Mouse (Mus musculus) ES-Bruce4 (cell line): ENCODE measurements around the gene Stam2. TPM values are rescaled to one million over a fixed set of nuclear protein-coding genes. Genes with fewer than 3 reads are reported as not detected.

Source experiments
- H3K27ac ChIP-seq: 2 replicates; pipeline ENCODE4 v1.5.1; 2012; ENCODE audit warnings: low read length, inconsistent platforms; ENCODE audit not compliant: insufficient read depth
- H3K27me3 ChIP-seq: 2 replicates; pipeline ENCODE4 v1.6.1; 2012; ENCODE audit warnings: mild to moderate bottlenecking, low read length, inconsistent platforms; ENCODE audit not compliant: control insufficient read depth, poor library complexity, insufficient read depth, severe bottlenecking
- H3K36me3 ChIP-seq: 2 replicates; pipeline ENCODE4 v1.6.1; 2012; ENCODE audit warnings: inconsistent platforms, mild to moderate bottlenecking, low read length, moderate library complexity; ENCODE audit not compliant: control insufficient read depth, poor library complexity, insufficient read depth, severe bottlenecking
- H3K4me1 ChIP-seq: one replicate; pipeline ENCODE4 v1.8.1; 2011; ENCODE audit warnings: low read length; ENCODE audit not compliant: control insufficient read depth, insufficient read depth
- H3K4me3 ChIP-seq: 2 replicates; pipeline ENCODE4 v1.5.1; 2011; ENCODE audit warnings: low read depth, mild to moderate bottlenecking, low read length
- H3K9ac ChIP-seq: 2 replicates; pipeline ENCODE4 v1.6.1; 2012; ENCODE audit warnings: low read depth, mild to moderate bottlenecking, inconsistent platforms; ENCODE audit not compliant: poor library complexity, severe bottlenecking
- H3K9me3 ChIP-seq: replicated peaks from 2 replicates; pipeline ENCODE4 v1.6.1; 2012; ENCODE audit warnings: mild to moderate bottlenecking, low read length, inconsistent platforms; ENCODE audit not compliant: control insufficient read depth, poor library complexity, insufficient read depth, severe bottlenecking
- CTCF ChIP-seq: IDR thresholded peaks from one replicate; pipeline ENCODE4 v1.8.1; 2011; ENCODE audit warnings: low read depth, low read length
- EP300 ChIP-seq: IDR thresholded peaks from 2 replicates; pipeline ENCODE4 v1.6.1; 2011; ENCODE audit warnings: low read depth, low read length; ENCODE audit not compliant: insufficient read depth
- POLR2A ChIP-seq: IDR thresholded peaks from one replicate; pipeline ENCODE4 v1.8.1; 2011; ENCODE audit warnings: low read length; ENCODE audit not compliant: insufficient read depth
- polyA plus RNA-seq: library from polyadenylated mRNA; stranded (reverse); fragments of >200 nt; gene quantifications from 2 replicates; pipeline ENCODE4 v1.2.4, GENCODE M21; 2011; ENCODE audit warnings: low read depth; ENCODE audit not compliant: missing spikeins, insufficient read depth, insufficient read length

The Stam2 gene
- polyA plus RNA-seq, 1 experiment, result 37.9 TPM

- Histone ChIP-seq H3K9me3 (peaks cover 3% of the 10 kb centered on the region; the same call in 1 of the 2 replicates), H3K9ac (no peak overlapping the region), H3K4me3 (no peak overlapping the region), H3K27ac (no peak overlapping the region), H3K36me3 (no peaks in the 10 kb centered on the region), H3K27me3 (no peaks in the 10 kb centered on the region), H3K4me1 (no peaks in the 10 kb centered on the region)
- TF ChIP-seq CTCF (no peak), EP300 (no peak), POLR2A (no peak)
Observed at GRCm38 (mm10) chr2:52756691-52757090, 14.6 kb upstream of the Stam2 start.

DNA sequence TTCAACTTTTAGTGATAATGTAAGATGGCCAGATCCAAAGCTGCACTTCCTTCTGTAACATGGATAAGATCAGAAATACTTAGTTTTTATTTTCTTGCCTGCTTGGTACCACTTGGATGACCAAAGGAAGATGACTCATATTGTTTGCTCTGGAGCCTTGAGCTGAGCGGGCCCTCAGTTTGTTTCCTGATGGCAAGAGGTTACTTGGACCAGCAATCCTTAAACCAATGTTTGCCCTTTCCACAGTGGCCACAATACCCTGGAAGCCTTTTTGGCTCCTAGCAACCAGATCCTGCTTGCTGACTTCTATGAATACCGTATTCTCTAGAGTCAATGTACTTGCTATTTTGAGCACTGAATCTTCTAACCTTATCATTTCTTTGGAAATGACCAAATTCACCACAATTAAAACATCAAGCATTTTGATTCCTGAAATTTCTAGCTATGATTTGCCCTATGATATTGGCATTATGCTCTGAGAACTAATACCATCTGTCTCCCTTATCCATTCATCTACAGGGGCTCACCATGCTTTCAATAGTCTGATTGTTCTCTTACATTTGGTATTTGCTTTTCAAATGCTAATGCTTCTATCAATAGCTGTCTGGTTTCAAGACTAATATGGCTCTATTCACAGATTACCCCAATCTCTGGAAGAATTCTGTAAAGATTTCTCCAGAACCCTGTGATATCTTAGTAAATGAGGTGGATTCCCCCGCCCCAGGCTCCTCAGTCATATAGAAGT is 11.7 kb upstream of the Stam2 start:
- TF ChIP-seq EP300 (no peak), CTCF (no peak), POLR2A (no peak)
- H3K27ac ChIP-seq, result no peak overlapping the region

GRCm38 (mm10) chr2:52744099-52744498 is 2.0 kb upstream of the Stam2 start:
- H3K36me3 ChIP-seq, result no peaks in the 10 kb centered on the region
- H3K4me3 ChIP-seq, result no peak overlapping the region
- H3K9ac ChIP-seq, result no peak overlapping the region
- H3K4me1 ChIP-seq, result peaks cover 2% of the 10 kb centered on the region
- H3K27ac ChIP-seq, result no peak overlapping the region
- H3K27me3 ChIP-seq, result no peaks in the 10 kb centered on the region
- TF ChIP-seq POLR2A (no peak), CTCF (peak; percentile 14)
- 0 out of 2 replicates have a peak, but pooled peaks cover 3% of the 10 kb centered on the region for H3K9me3 ChIP-seq

More for the DNA sequence above, 11.7 kb upstream of the Stam2 start:
- H3K9ac ChIP-seq, result no peak overlapping the region
- H3K4me1 ChIP-seq, result no peaks in the 10 kb centered on the region
- no peak overlapping the region for H3K4me3 ChIP-seq
- no peaks in the 10 kb centered on the region for H3K27me3 ChIP-seq
- no peaks in the 10 kb centered on the region for H3K9me3 ChIP-seq
- H3K36me3 ChIP-seq, result no peaks in the 10 kb centered on the region

DNA sequence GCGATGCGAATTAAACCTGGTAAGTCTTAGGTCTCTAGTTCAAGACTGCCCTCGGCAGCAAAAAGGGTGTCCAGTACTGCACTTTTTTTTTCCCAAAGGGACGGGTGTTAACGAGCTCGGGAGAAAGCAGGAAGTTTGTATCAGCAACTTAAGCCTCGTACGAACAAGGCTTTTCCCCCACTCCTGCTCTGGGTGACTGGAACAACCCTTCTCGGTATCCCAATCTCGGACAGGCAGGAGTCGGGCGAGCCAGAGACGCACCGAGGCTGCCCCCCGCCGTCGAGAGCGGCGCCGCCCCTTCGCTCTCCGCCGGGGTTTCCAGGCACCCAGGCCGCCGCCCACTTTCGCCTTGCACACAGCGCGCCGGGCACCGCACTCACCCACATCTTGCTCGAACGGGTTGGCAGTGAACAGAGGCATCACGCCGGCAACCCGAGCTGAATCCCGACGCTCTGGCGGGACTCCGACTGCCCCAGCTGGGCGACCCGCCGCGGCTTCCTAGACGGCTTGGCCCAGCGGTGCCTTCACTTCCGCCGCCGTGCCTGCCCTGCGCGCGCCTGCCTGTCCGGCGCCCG is 313 bp downstream of the Stam2 start:
- peaks cover 2% of the 10 kb centered on the region for H3K4me1 ChIP-seq
- peak overlapping the region; percentile 98 for H3K4me3 ChIP-seq
- H3K36me3 ChIP-seq, result no peaks in the 10 kb centered on the region
- H3K27me3 ChIP-seq, result no peaks in the 10 kb centered on the region
- no peaks in the 10 kb centered on the region for H3K9me3 ChIP-seq
- TF ChIP-seq EP300, result no peak
- TF ChIP-seq CTCF, result no peak
- TF ChIP-seq POLR2A, result no peak
- H3K27ac ChIP-seq, result no peak overlapping the region
- peak overlapping the region; percentile 89 for H3K9ac ChIP-seq

DNA sequence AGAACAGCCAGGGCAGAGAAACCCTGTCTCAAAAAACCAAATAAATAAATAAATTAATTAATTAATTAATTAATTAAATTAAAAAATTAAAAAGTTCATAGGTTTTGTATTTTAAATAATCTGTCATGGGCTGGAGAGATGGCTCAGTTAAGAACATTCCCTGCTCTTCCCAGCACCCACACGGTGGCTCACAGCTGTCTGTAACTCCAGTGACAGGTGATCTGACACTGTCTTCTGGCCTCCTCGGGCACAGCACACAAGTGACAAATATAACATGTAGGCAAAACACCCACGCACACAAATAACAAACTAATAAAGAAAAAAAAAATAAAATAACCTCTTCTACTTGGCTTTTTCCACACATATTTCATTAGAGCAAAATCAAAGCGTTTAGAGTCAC is 1.5 kb downstream of the Stam2 start:
- H3K27ac ChIP-seq, result no peak overlapping the region

DNA sequence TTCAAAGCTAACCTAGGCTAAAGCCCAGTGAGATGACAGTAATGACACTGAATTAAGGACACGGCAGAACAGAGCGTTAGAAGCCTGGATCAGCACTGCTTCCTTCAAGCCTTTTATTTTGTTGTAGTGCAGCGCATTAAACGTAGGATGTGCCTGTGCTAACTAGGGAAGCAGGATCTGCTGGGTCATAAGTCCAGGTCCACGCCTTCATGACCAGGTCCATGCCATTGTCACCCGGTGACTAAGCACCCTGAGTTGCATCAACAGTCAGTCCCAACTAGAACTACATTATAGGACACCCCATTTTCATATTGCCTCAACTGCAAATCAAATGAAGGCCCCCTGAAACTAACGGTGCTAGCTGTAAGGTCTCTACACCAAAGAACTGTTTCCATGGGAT is 7.6 kb downstream of the Stam2 start:
- H3K27ac ChIP-seq, result no peak overlapping the region
- H3K9ac ChIP-seq, result no peak overlapping the region
- no peaks in the 10 kb centered on the region for H3K27me3 ChIP-seq
- H3K4me1 ChIP-seq, result no peaks in the 10 kb centered on the region
- TF ChIP-seq CTCF (no peak), EP300 (no peak), POLR2A (no peak)
- no peak overlapping the region for H3K4me3 ChIP-seq
- no peaks in the 10 kb centered on the region for H3K9me3 ChIP-seq
- H3K36me3 ChIP-seq, result no peaks in the 10 kb centered on the region

More for the DNA sequence above, 1.5 kb downstream of the Stam2 start:
- Histone ChIP-seq H3K36me3 (no peaks in the 10 kb centered on the region), H3K4me3 (no peak overlapping the region), H3K27me3 (no peaks in the 10 kb centered on the region), H3K9me3 (no peaks in the 10 kb centered on the region), H3K9ac (no peak overlapping the region), H3K4me1 (peaks cover 2% of the 10 kb centered on the region)
- TF ChIP-seq CTCF (no peak), EP300 (no peak), POLR2A (no peak)
